Mouse (Mus musculus) small intestine, adult 2 months (tissue): Measurements from ENCODE around the gene Agr3. TPM values are rescaled to one million over a fixed set of nuclear protein-coding genes. Genes with fewer than 3 reads are reported as not detected.

ENCODE experiments used
- H3K27ac ChIP-seq: fragments of 200-500 bp; 2 replicates; pipeline ENCODE4 v1.5.1; 2012; ENCODE audit warnings: low read depth, low read length, control low read depth, inconsistent platforms; ENCODE audit not compliant: insufficient read depth
- H3K27me3 ChIP-seq: fragments of 200-500 bp; 2 replicates; pipeline ENCODE4 v1.6.1; 2012; ENCODE audit warnings: mild to moderate bottlenecking, moderate library complexity, low read length, inconsistent platforms; ENCODE audit not compliant: control insufficient read depth, insufficient read depth
- H3K36me3 ChIP-seq: fragments of 200-500 bp; 2 replicates; pipeline ENCODE4 v1.6.1; 2012; ENCODE audit warnings: mild to moderate bottlenecking, low read length, control low read depth, inconsistent platforms; ENCODE audit not compliant: control insufficient read depth, insufficient read depth
- H3K4me1 ChIP-seq: fragments of 200-500 bp; 2 replicates; pipeline ENCODE4 v1.6.1; 2012; ENCODE audit warnings: low read length, inconsistent platforms, mixed read lengths; ENCODE audit not compliant: control insufficient read depth, insufficient read depth, insufficient read length
- H3K4me3 ChIP-seq: fragments of 200-500 bp; 2 replicates; pipeline ENCODE4 v1.5.1; 2012; ENCODE audit warnings: low read depth, mild to moderate bottlenecking, control low read depth, inconsistent platforms, low read length, moderate library complexity
- CTCF ChIP-seq: fragments of 200-500 bp; IDR thresholded peaks from 2 replicates; pipeline ENCODE4 v1.5.1; 2012; ENCODE audit warnings: low read depth, mild to moderate bottlenecking, control low read depth, inconsistent platforms, low read length, moderate library complexity, mixed read lengths; ENCODE audit not compliant: insufficient replicate concordance, insufficient read length; ENCODE audit errors: extremely low read depth
- POLR2A ChIP-seq: fragments of 200-500 bp; IDR thresholded peaks from 2 replicates; pipeline ENCODE4 v1.6.1; 2012; ENCODE audit warnings: low read depth, mild to moderate bottlenecking, control low read depth, inconsistent platforms, low read length, moderate library complexity
- WGBS: fragments of 180-500 bp; shearing (Covaris S2); methylation state at CpG from one replicate; pipeline ENCODE4 v1.1.7; 2018; 5-methylcytosine and 5-hydroxymethylcytosine counted together
- polyA plus RNA-seq: library from polyadenylated mRNA; depleted of rRNA; stranded (reverse); fragments of >200 nt; gene quantifications from 2 replicates; pipeline ENCODE4 v1.2.3, GENCODE M21; 2012

The Agr3 gene
- polyA plus RNA-seq, 1 experiment, result 0.95 TPM

- Histone ChIP-seq H3K27ac (no peak overlapping the region), H3K4me3 (no peak overlapping the region), H3K36me3 (no peaks in the 10 kb centered on the region), H3K4me1 (no peaks in the 10 kb centered on the region), H3K27me3 (no peaks in the 10 kb centered on the region)
- TF ChIP-seq CTCF (no peak), POLR2A (no peak)
- 59% methylated on average over 4 of the region's 4 CpGs for WGBS
Measured at GRCm38 (mm10) chr12:35896764-35897282, 28.6 kb upstream of the Agr3 start.

GRCm38 (mm10) chr12:35910632-35911031 lies 14.8 kb upstream of the Agr3 start:
- H3K27ac ChIP-seq, result no peak overlapping the region
- TF ChIP-seq POLR2A (no peak), CTCF (no peak)
- no peaks in the 10 kb centered on the region for H3K36me3 ChIP-seq
- no peaks in the 10 kb centered on the region for H3K27me3 ChIP-seq
- H3K4me1 ChIP-seq, result no peaks in the 10 kb centered on the region
- H3K4me3 ChIP-seq, result no peak overlapping the region
- 97% methylated on average over 1 of the region's 1 CpGs for WGBS

GRCm38 (mm10) chr12:35915813-35916212 lies 9.6 kb upstream of the Agr3 start:
- H3K4me3 ChIP-seq, result no peak overlapping the region
- TF ChIP-seq POLR2A, result no peak
- no peak for TF ChIP-seq CTCF
- no peaks in the 10 kb centered on the region for H3K36me3 ChIP-seq
- no peak overlapping the region for H3K27ac ChIP-seq
- no peaks in the 10 kb centered on the region for H3K4me1 ChIP-seq
- no peaks in the 10 kb centered on the region for H3K27me3 ChIP-seq

- TF ChIP-seq POLR2A, result no peak
- TF ChIP-seq CTCF, result no peak
- Histone ChIP-seq H3K27me3 (no peaks in the 10 kb centered on the region), H3K27ac (no peak overlapping the region), H3K36me3 (no peaks in the 10 kb centered on the region), H3K4me3 (no peak overlapping the region), H3K4me1 (no peaks in the 10 kb centered on the region)
- 74% methylated on average over 1 of the region's 1 CpGs for WGBS
Measured at GRCm38 (mm10) chr12:35916467-35916866, 9.0 kb upstream of the Agr3 start.

DNA sequence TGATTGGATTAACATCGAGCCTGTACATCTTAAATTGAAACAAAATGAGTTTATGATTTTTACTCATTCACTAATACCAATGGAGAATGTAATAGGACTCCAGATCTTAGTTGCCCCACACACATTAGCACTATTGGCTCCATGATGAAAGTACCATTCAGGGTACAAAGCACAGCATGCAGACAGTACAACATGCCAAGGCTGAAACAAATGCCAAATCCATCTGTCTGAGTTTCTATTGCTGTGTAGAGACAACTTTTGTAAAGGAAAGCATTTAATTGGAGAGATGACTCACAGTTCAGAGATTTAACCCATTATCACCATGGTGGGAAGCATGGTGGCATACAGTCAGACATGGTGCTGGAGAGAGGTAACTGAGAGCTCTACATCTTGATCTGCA lies 7.4 kb upstream of the Agr3 start:
- 71% methylated on average over 1 of the region's 1 CpGs for WGBS
- Histone ChIP-seq H3K36me3 (no peaks in the 10 kb centered on the region), H3K4me3 (no peak overlapping the region), H3K27me3 (no peaks in the 10 kb centered on the region), H3K27ac (no peak overlapping the region), H3K4me1 (no peaks in the 10 kb centered on the region)
- TF ChIP-seq POLR2A (no peak), CTCF (no peak)

- Histone ChIP-seq H3K36me3 (no peaks in the 10 kb centered on the region), H3K4me3 (no peak overlapping the region), H3K4me1 (peaks cover 3% of the 10 kb centered on the region; the same call in 1 of the 2 replicates), H3K27me3 (no peaks in the 10 kb centered on the region), H3K27ac (no peak overlapping the region)
- 29% methylated on average over 2 of the region's 2 CpGs for WGBS
- TF ChIP-seq CTCF, result no peak
- TF ChIP-seq POLR2A, result no peak
Measured at GRCm38 (mm10) chr12:35927804-35928203, 2.4 kb downstream of the Agr3 start.

- TF ChIP-seq POLR2A, result no peak
- no peak for TF ChIP-seq CTCF
- Histone ChIP-seq H3K27me3 (no peaks in the 10 kb centered on the region), H3K27ac (no peak overlapping the region), H3K36me3 (no peaks in the 10 kb centered on the region), H3K4me3 (no peak overlapping the region), H3K4me1 (peaks cover 3% of the 10 kb centered on the region; the same call in 1 of the 2 replicates)
Measured at GRCm38 (mm10) chr12:35932816-35933215, 7.4 kb downstream of the Agr3 start.

DNA sequence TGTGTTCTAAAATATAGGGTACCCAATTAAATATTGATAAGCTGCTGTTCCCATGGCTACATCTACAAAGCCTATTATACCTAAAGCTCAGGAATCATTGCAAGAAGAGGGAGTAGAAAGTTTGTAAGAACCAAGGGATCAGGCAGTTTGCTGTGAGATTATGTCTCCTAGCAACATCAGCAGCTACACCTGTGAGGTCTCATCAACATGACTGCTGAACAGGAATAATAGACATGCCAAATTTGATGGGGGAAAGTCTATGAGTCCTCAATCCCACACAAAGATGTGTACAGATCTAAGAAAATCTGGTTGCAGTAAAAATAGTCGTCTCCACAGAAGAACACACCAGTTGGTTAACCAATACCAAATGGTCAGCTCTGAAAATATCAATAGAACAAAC lies 26.3 kb downstream of the Agr3 start:
- Histone ChIP-seq H3K36me3 (no peaks in the 10 kb centered on the region), H3K27ac (no peak overlapping the region), H3K4me3 (no peak overlapping the region), H3K4me1 (no peaks in the 10 kb centered on the region), H3K27me3 (no peaks in the 10 kb centered on the region)
- TF ChIP-seq POLR2A (no peak), CTCF (no peak)
- 41% methylated on average over 1 of the region's 1 CpGs for WGBS

DNA sequence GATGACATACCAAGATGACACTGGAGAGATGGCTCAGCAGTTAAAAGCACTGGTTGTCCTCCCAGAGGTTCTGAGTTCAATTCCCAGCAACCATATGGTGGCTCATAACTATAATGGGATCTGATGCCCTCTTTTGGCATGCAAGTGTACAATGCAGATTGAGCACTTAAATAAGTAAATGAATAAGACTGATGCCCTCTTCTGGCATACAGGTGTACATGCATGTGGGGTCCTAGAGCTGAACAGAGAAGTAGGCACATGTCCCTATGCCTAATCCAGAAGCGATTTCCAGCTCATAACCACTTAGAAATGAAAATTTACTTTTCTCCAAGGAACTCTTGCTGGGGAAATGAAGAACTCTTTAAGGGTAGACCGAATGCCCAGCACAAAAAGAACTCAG lies 31.8 kb downstream of the Agr3 start:
- TF ChIP-seq POLR2A (no peak), CTCF (no peak)
- 50% methylated on average over 2 of the region's 2 CpGs for WGBS
- no peak overlapping the region for H3K27ac ChIP-seq
- no peaks in the 10 kb centered on the region for H3K4me1 ChIP-seq
- no peaks in the 10 kb centered on the region for H3K36me3 ChIP-seq
- no peaks in the 10 kb centered on the region for H3K27me3 ChIP-seq
- no peak overlapping the region for H3K4me3 ChIP-seq
